30 mouse cellular contexts compared by ENCODE assay signal in the genomic region with DNA sequence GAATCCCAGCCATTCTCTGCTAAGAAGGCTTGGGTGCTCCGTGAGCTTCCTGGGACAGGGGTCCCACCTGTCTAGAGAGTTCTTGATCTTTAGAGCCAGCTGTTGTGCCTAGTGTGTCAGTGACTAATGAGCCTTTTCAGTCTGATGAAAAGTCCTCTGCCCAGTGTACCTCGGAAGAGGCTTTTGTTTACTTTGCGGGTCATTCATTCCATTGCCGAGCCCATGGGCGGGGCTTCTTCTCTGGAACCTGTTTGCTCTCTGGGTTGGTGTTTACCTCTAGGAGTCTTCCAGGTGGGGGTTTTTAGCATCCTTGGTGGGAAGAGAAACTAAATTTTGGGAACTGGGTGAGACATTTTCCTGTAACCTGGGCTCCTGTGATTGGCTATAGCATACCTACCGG. TPM values are rescaled to one million over a fixed set of nuclear protein-coding genes. Genes with fewer than 3 reads are reported as not detected.
DNase-seq lines count a peak whose midpoint lies in the region; ATAC-seq and TF ChIP-seq lines count a peak whose summit lies in the region.
"Had no signal": no experiment of that assay in that cellular context is flagged by ENCODE, and none has a peak within 500 bp of the region (broad histone marks: within the 10 kb centered on the region; RNA-seq: fewer than 3 reads in every experiment).

No protein-coding gene starts in this region.

- no peaks in the 10 kb centered on the region for H3K9me3 ChIP-seq in kidney, postnatal 0 days (replicated peaks; ENCODE audit: low read length)
- H3K9me3 ChIP-seq in intestine, postnatal 0 days (ENCODE audit: control insufficient read depth) = no peaks in the 10 kb centered on the region
- H3K9me3 ChIP-seq in midbrain, embryonic 15.5 days = no peaks in the 10 kb centered on the region
- H3K9me3 ChIP-seq: forebrain, embryonic 13.5 days; heart, embryonic 13.5 days; hindbrain, embryonic 10.5 days; hindbrain, embryonic 15.5 days; limb, embryonic 12.5 days; liver, embryonic 15.5 days; lung, embryonic 15.5 days; midbrain, embryonic 10.5 days had no signal

- no peak for ATAC-seq in kidney, postnatal 0 days (replicated peaks; ENCODE audit: low FRiP score, low read depth)
- ATAC-seq in intestine, postnatal 0 days = no peak
- ATAC-seq in midbrain, embryonic 15.5 days (replicated peaks) = no peak
- ATAC-seq: forebrain, embryonic 13.5 days; inflammation-experienced regulatory T-cells, adult 6 months; midbrain, embryonic 16.5 days had no signal

- H3K4me2 ChIP-seq in kidney, postnatal 0 days (ENCODE audit: low read length) = peak overlapping the region; percentile 32; the same call in 1 of the 2 replicates
- H3K4me2 ChIP-seq in intestine, postnatal 0 days (replicated peaks; ENCODE audit: low read depth) = peak overlapping the region; percentile 37; the same call in 1 of the 2 replicates
- H3K4me2 ChIP-seq in midbrain, embryonic 15.5 days = no peak overlapping the region
- H3K4me2 ChIP-seq: forebrain, embryonic 13.5 days; heart, embryonic 13.5 days; hindbrain, embryonic 15.5 days; limb, embryonic 12.5 days; liver, embryonic 15.5 days; lung, embryonic 15.5 days had no signal

- no peak overlapping the region for H3K4me3 ChIP-seq in kidney, postnatal 0 days (replicated peaks; ENCODE audit: low read depth, low read length)
- no peak overlapping the region for H3K4me3 ChIP-seq in intestine, postnatal 0 days (ENCODE audit: low read depth, low read length)
- no peak overlapping the region for H3K4me3 ChIP-seq in midbrain, embryonic 15.5 days
- H3K4me3 ChIP-seq: erythroblast, embryonic 14.5 days; forebrain, embryonic 13.5 days; heart, embryonic 13.5 days; hindbrain, embryonic 10.5 days; hindbrain, embryonic 15.5 days; limb, embryonic 12.5 days; liver, embryonic 15.5 days; lung, embryonic 15.5 days; midbrain, embryonic 10.5 days had no signal

- peak; percentile 86 for DNase-seq in heart, adult 11 months
- DNase-seq in heart, postnatal 25 days (ENCODE audit: low spot score) = no peak
- no peak for DNase-seq in kidney, postnatal 0 days (ENCODE audit: low spot score)
- DNase-seq in kidney, postnatal 25 days = no peak
- peak; percentile 4 for DNase-seq in yolk sac, embryonic 10.5 days (ENCODE audit: low spot score)
- DNase-seq in cerebellum, postnatal 14 days = no peak
- DNase-seq: adrenal gland, postnatal 36 days; cerebellum, adult 8-10 months; gastrocnemius, postnatal 25 days; heart, adult 18-20 months; heart, postnatal 10 days; kidney, postnatal 10 days; right cerebral cortex, postnatal 25 days; thymus, postnatal 4 days had no signal

- no peak for TF ChIP-seq CTCF in kidney, postnatal 0 days (IDR thresholded peaks at IDR 0.05; ENCODE audit: low read depth)
- TF ChIP-seq CTCF in intestine, postnatal 0 days (IDR thresholded peaks at IDR 0.05; ENCODE audit: low read depth) = no peak

- no peaks in the 10 kb centered on the region for H3K36me3 ChIP-seq in kidney, postnatal 0 days (ENCODE audit: insufficient read depth, low read length)
- no peaks in the 10 kb centered on the region for H3K36me3 ChIP-seq in intestine, postnatal 0 days (ENCODE audit: control insufficient read depth, insufficient read depth)
- no peaks in the 10 kb centered on the region for H3K36me3 ChIP-seq in midbrain, embryonic 15.5 days (replicated peaks)
- H3K36me3 ChIP-seq: heart, embryonic 13.5 days; hindbrain, embryonic 10.5 days; hindbrain, embryonic 15.5 days; limb, embryonic 12.5 days; liver, embryonic 15.5 days; lung, embryonic 15.5 days; midbrain, embryonic 10.5 days had no signal

- no peak overlapping the region for H3K27ac ChIP-seq in kidney, postnatal 0 days
- no peak overlapping the region for H3K27ac ChIP-seq in intestine, postnatal 0 days (ENCODE audit: low read depth, low read length)
- no peak overlapping the region for H3K27ac ChIP-seq in midbrain, embryonic 15.5 days
- H3K27ac ChIP-seq: forebrain, embryonic 13.5 days; heart, embryonic 13.5 days; hindbrain, embryonic 10.5 days; hindbrain, embryonic 15.5 days; limb, embryonic 12.5 days; liver, embryonic 15.5 days; lung, embryonic 15.5 days; midbrain, embryonic 10.5 days had no signal

- H3K27me3 ChIP-seq in kidney, postnatal 0 days (ENCODE audit: insufficient read depth, low read length) = no peaks in the 10 kb centered on the region
- no peaks in the 10 kb centered on the region for H3K27me3 ChIP-seq in intestine, postnatal 0 days (replicated peaks; ENCODE audit: control insufficient read depth, insufficient read depth, low read length)
- 0 out of 2 replicates have a peak, but pooled peaks cover 3% of the 10 kb centered on the region for H3K27me3 ChIP-seq in midbrain, embryonic 15.5 days (replicated peaks)
- H3K27me3 ChIP-seq: hindbrain, embryonic 15.5 days; liver, embryonic 15.5 days had no signal

- intact Hi-C loops in heart, postnatal 25 days (cut with DNase I) = no loop called here

- WGBS in kidney, postnatal 0 days = 23% methylated on average over 6 of the region's 6 CpGs
- WGBS in intestine, postnatal 0 days = 26% methylated on average over 6 of the region's 6 CpGs
- WGBS in midbrain, embryonic 15.5 days = 25% methylated on average over 6 of the region's 6 CpGs

- H3K4me1 ChIP-seq in kidney, postnatal 0 days (replicated peaks; ENCODE audit: insufficient read depth, low read length) = 0 out of 2 replicates have a peak, but pooled peaks cover 3% of the 10 kb centered on the region
- H3K4me1 ChIP-seq in intestine, postnatal 0 days (replicated peaks; ENCODE audit: control insufficient read depth, insufficient read depth, low read length) = no peaks in the 10 kb centered on the region
- no peaks in the 10 kb centered on the region for H3K4me1 ChIP-seq in midbrain, embryonic 15.5 days
- H3K4me1 ChIP-seq: heart, embryonic 13.5 days; hindbrain, embryonic 15.5 days; limb, embryonic 12.5 days; liver, embryonic 15.5 days; lung, embryonic 15.5 days had no signal

- no peak overlapping the region for H3K9ac ChIP-seq in kidney, postnatal 0 days (ENCODE audit: low read depth, low read length)
- no peak overlapping the region for H3K9ac ChIP-seq in intestine, postnatal 0 days (ENCODE audit: low read depth, low read length)
- H3K9ac ChIP-seq in midbrain, embryonic 15.5 days = no peak overlapping the region
- H3K9ac ChIP-seq: forebrain, embryonic 13.5 days; heart, embryonic 13.5 days; hindbrain, embryonic 15.5 days; limb, embryonic 12.5 days; liver, embryonic 15.5 days; lung, embryonic 15.5 days had no signal

RNA-seq across cellular contexts. Expression of a gene that starts 10.0 kb away (rescaled TPM):
- total RNA-seq in heart, postnatal 25 days (2021) = not detected
- 7.4 and 7.7 TPM in 2 replicates for polyA plus RNA-seq in kidney, postnatal 0 days (2015; fragmentation: Nextera tagmentation; extraction: Ambion mirVana)
- 1.8 and 1.9 TPM in 2 replicates for polyA plus RNA-seq in intestine, postnatal 0 days (2015; fragmentation: Nextera tagmentation; extraction: Ambion mirVana)
- 28.2 and 30.2 TPM in 2 replicates for polyA plus RNA-seq in midbrain, embryonic 15.5 days (2015; fragmentation: Nextera tagmentation; extraction: Ambion mirVana)
- total RNA-seq: heart, adult 18-20 months; liver, adult 2 months; megakaryocyte progenitor cell, adult 5-6 weeks; neutrophil, adult 5-6 weeks had no signal
- polyA plus RNA-seq: erythroblast, embryonic 14.5 days; inflammation-experienced regulatory T-cells, adult 6 months; liver, adult 2 months had no signal

Comparison
In these comparisons a context has a peak if more than half of its experiments do, and no peak if none do; other contexts are left out.
1. DNase-seq: peak in heart, adult 11 months (single experiment) and yolk sac, embryonic 10.5 days (single experiment); none in heart, postnatal 25 days (single experiment), kidney, postnatal 0 days (single experiment), kidney, postnatal 25 days (0 of 2) and cerebellum, postnatal 14 days (0 of 2).